Comparison of ENCODE assay signal across 10 mouse cellular contexts in the genomic region with DNA sequence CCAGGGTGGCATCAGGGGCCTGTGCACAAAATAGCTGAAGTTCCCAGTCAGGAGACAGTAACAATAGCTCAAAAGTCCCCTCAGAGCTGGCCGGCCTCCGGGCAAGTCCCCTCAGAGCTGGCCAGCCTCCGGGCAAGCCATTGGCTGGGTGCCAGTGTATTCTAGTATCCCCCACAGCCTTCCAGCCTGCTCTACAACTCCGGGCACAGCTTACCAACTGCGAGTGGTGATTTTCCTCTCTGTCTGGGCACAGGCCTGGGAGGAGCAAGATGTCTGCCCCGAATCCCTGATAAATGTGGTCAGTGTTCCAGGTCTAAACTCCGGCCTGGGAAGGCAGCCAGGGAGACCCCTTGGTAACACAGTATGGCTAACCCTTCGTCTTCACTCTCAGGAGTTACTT. TPM values are rescaled to one million over a fixed set of nuclear protein-coding genes. Genes with fewer than 3 reads are reported as not detected.
DNase-seq lines count a peak whose midpoint lies in the region; ATAC-seq and TF ChIP-seq lines count a peak whose summit lies in the region.
"Had no signal": no experiment of that assay in that cellular context is flagged by ENCODE, and none has a peak within 500 bp of the region (broad histone marks: within the 10 kb centered on the region; RNA-seq: fewer than 3 reads in every experiment).

No protein-coding gene starts in this region.

- peak; percentile 37 to 54 for DNase-seq in cerebellum, adult 2 months
- DNase-seq in layer of hippocampus, postnatal 10 days (ENCODE audit: low spot score in 2 of 2): peak; percentile 54 to 74
- no peak for DNase-seq in layer of hippocampus, adult 9-10 months (ENCODE audit: low spot score)
- peak; percentile 74 for DNase-seq in brain, embryonic 14.5 days (ENCODE audit: low read depth)
- peak; percentile 72 to 77 for DNase-seq in heart, postnatal 10 days
- DNase-seq in urinary bladder, postnatal 4 days (ENCODE audit: low spot score in 2 of 2): no peak
- DNase-seq in liver, embryonic 11.5 days (ENCODE audit: low spot score): no peak
- DNase-seq: kidney, postnatal 10 days had no signal

- 22% methylated on average over 8 of the region's 8 CpGs for WGBS in cerebellum, adult 2 months
- 83% methylated on average over 8 of the region's 8 CpGs for WGBS in liver, embryonic 11.5 days

- TF ChIP-seq CTCF in cerebellum, adult 2 months (IDR thresholded peaks at IDR 0.05; ENCODE audit: borderline replicate concordance, insufficient read depth, low read depth, low read length): no peak
- no peak for TF ChIP-seq CTCF in brain, embryonic 14.5 days (IDR thresholded peaks at IDR 0.05; ENCODE audit: borderline replicate concordance, extremely low read depth, insufficient read depth, insufficient read length)

- no peaks in the 10 kb centered on the region for H3K9me3 ChIP-seq in liver, embryonic 11.5 days (ENCODE audit: control insufficient read depth, low read length)
- H3K9me3 ChIP-seq: limb, embryonic 15.5 days had no signal

- intact Hi-C loops in heart, postnatal 10 days (cut with DNase I): loop anchor here (2.0 kb wide), 1 partner anchor 22 kb away; no protein-coding TSS in a partner anchor

- H3K4me2 ChIP-seq in liver, embryonic 11.5 days: no peak overlapping the region
- H3K4me2 ChIP-seq: limb, embryonic 15.5 days had no signal

- no peak overlapping the region for H3K9ac ChIP-seq in liver, embryonic 11.5 days (ENCODE audit: low read depth, low read length)
- H3K9ac ChIP-seq: limb, embryonic 15.5 days had no signal

- no peaks in the 10 kb centered on the region for H3K36me3 ChIP-seq in liver, embryonic 11.5 days (ENCODE audit: control insufficient read depth, insufficient read depth, low read length)
- H3K36me3 ChIP-seq: limb, embryonic 15.5 days had no signal

- H3K4me3 ChIP-seq in cerebellum, adult 2 months (replicated peaks; ENCODE audit: insufficient read depth, low read depth, low read length): no peak overlapping the region
- H3K4me3 ChIP-seq in liver, embryonic 11.5 days (ENCODE audit: low read depth, low read length): no peak overlapping the region
- H3K4me3 ChIP-seq: limb, embryonic 15.5 days had no signal

- H3K4me1 ChIP-seq in cerebellum, adult 2 months (ENCODE audit: control insufficient read depth, insufficient read depth, low read length): no peaks in the 10 kb centered on the region; the same call in none of the 2 replicates
- no peaks in the 10 kb centered on the region for H3K4me1 ChIP-seq in liver, embryonic 11.5 days (replicated peaks; ENCODE audit: control insufficient read depth, insufficient read depth, low read length)

- no peaks in the 10 kb centered on the region for H3K27me3 ChIP-seq in cerebellum, adult 2 months (ENCODE audit: control insufficient read depth, insufficient read depth, low read length)
- no peaks in the 10 kb centered on the region for H3K27me3 ChIP-seq in liver, embryonic 11.5 days (replicated peaks; ENCODE audit: control insufficient read depth, insufficient read depth, low read length)
- H3K27me3 ChIP-seq: limb, embryonic 15.5 days had no signal

- H3K27ac ChIP-seq in cerebellum, adult 2 months (ENCODE audit: insufficient read depth, low read length): no peak overlapping the region
- H3K27ac ChIP-seq in liver, embryonic 11.5 days (ENCODE audit: low read depth, low read length): no peak overlapping the region
- H3K27ac ChIP-seq: limb, embryonic 15.5 days had no signal

- no peak for TF ChIP-seq POLR2A in cerebellum, adult 2 months (IDR thresholded peaks at IDR 0.05; ENCODE audit: borderline replicate concordance, insufficient read depth, low read length)
- TF ChIP-seq POLR2A in brain, embryonic 14.5 days (IDR thresholded peaks at IDR 0.05; ENCODE audit: borderline replicate concordance, extremely low read depth, insufficient read depth, insufficient read length, poor library complexity, severe bottlenecking): no peak

- ATAC-seq in cerebellum, adult (ENCODE audit: insufficient number of reproducible peaks, low FRiP score, low TSS enrichment): no peak
- ATAC-seq in liver, embryonic 11.5 days (replicated peaks; ENCODE audit: low FRiP score): no peak

RNA-seq across cellular contexts. Expression of gene Gm5105, which starts 8.0 kb away (rescaled TPM):
- 0.08 and 0.10 TPM in 2 replicates for polyA plus RNA-seq in cerebellum, adult 2 months (2012; rRNA removed)
- under 1 TPM in 1 of 2 experiments, not detected in 1; 0.20 TPM for total RNA-seq in layer of hippocampus, postnatal 10 days (2021)
- polyA plus RNA-seq in brain, embryonic 14.5 days (2012; rRNA removed): 0.04 TPM in 1 of 2 replicates, not detected in the other
- under 1 TPM; 0.67 to 0.72 TPM for total RNA-seq in heart, postnatal 10 days (2021)
- polyA plus RNA-seq in liver, embryonic 11.5 days (2014; fragmentation: Nextera tagmentation; extraction: Ambion mirVana): not detected in 2 replicates

RNA-seq across cellular contexts. Expression of gene 1110002E22Rik, which starts 10.4 kb away (rescaled TPM):
- 0.05 and 0.07 TPM in 2 replicates for polyA plus RNA-seq in cerebellum, adult 2 months (2012; rRNA removed)
- 1 to 10 TPM; 1.3 TPM for total RNA-seq in layer of hippocampus, postnatal 10 days (2021)
- polyA plus RNA-seq in brain, embryonic 14.5 days (2012; rRNA removed): 0.08 and 0.12 TPM in 2 replicates
- 10 to 100 TPM; 51.3 to 77.4 TPM for total RNA-seq in heart, postnatal 10 days (2021)
- polyA plus RNA-seq in liver, embryonic 11.5 days (2014; fragmentation: Nextera tagmentation; extraction: Ambion mirVana): 0.05 and 0.09 TPM in 2 replicates

Comparison
In these comparisons a context has a peak if more than half of its experiments do, and no peak if none do; other contexts are left out.
1. DNase-seq: peak in cerebellum, adult 2 months (2 of 2), layer of hippocampus, postnatal 10 days (2 of 2), brain, embryonic 14.5 days (single experiment) and heart, postnatal 10 days (2 of 2); none in layer of hippocampus, adult 9-10 months (single experiment), urinary bladder, postnatal 4 days (0 of 2) and liver, embryonic 11.5 days (single experiment).